Mouse (Mus musculus) forebrain, embryonic 11.5 days (tissue): ENCODE results near the gene Sort1. TPM values are rescaled to one million over a fixed set of nuclear protein-coding genes. Genes with fewer than 3 reads are reported as not detected.

ENCODE experiments used
- ATAC-seq: fragments of 200-750 bp; cut with Nextera tagmentation; replicated peaks from 2 replicates; pipeline ENCODE4 v1.8.0; 2017; ENCODE audit warnings: moderate TSS enrichment; ENCODE audit not compliant: low FRiP score
- DNase-seq: peaks from one replicate; pipeline ENCODE4 v3.0.0-alpha.2; 2017; ENCODE audit warnings: low spot score
- H3K27ac ChIP-seq: fragments of 300-500 bp; sonication (generic); 2 replicates; pipeline ENCODE4 v1.5.1; 2014; ENCODE audit warnings: low read depth, low read length
- H3K27me3 ChIP-seq: fragments of 300-500 bp; sonication (generic); 2 replicates; pipeline ENCODE4 v1.6.1; 2014; ENCODE audit warnings: mild to moderate bottlenecking, low read length, mixed read lengths; ENCODE audit not compliant: control insufficient read depth, insufficient read depth
- H3K36me3 ChIP-seq: fragments of 300-500 bp; sonication (generic); 2 replicates; pipeline ENCODE4 v1.6.1; 2014; ENCODE audit warnings: mild to moderate bottlenecking, low read length, moderate library complexity, mixed read lengths; ENCODE audit not compliant: control insufficient read depth, insufficient read depth
- H3K4me1 ChIP-seq: fragments of 300-500 bp; sonication (generic); replicated peaks from 2 replicates; pipeline ENCODE4 v1.6.1; 2014; ENCODE audit warnings: low read length, mixed read lengths; ENCODE audit not compliant: control insufficient read depth, insufficient read depth
- H3K4me2 ChIP-seq: fragments of 300-500 bp; sonication (generic); 2 replicates; pipeline ENCODE4 v1.6.1; 2014; ENCODE audit warnings: low read depth, mild to moderate bottlenecking, low read length, moderate library complexity, mixed read lengths; ENCODE audit not compliant: severe bottlenecking
- H3K4me3 ChIP-seq: fragments of 300-500 bp; sonication (generic); 2 replicates; pipeline ENCODE4 v1.5.1; 2014; ENCODE audit warnings: low read depth, low read length
- H3K9ac ChIP-seq: fragments of 300-500 bp; sonication (generic); 2 replicates; pipeline ENCODE4 v1.6.1; 2014; ENCODE audit warnings: low read length
- H3K9me3 ChIP-seq: fragments of 300-500 bp; sonication (generic); 2 replicates; pipeline ENCODE4 v1.6.1; 2016; ENCODE audit warnings: low read length, mixed read lengths; ENCODE audit not compliant: control insufficient read depth
- WGBS: fragments of 180-500 bp; shearing (Covaris S2); extraction: QIAGEN DNeasy Blood & Tissue Kit; methylation state at CpG from one replicate; pipeline ENCODE4 v1.1.7; 2014; 5-methylcytosine and 5-hydroxymethylcytosine counted together
- polyA plus RNA-seq: library from polyadenylated mRNA; unstranded; fragments of >200 nt; fragmentation: Nextera tagmentation; extraction: Ambion mirVana; gene quantifications from 2 replicates; pipeline ENCODE4 v1.2.1, GENCODE M21; 2014

The Sort1 gene
- polyA plus RNA-seq, 1 experiment from 2014 or later = 28.9 TPM

DNA sequence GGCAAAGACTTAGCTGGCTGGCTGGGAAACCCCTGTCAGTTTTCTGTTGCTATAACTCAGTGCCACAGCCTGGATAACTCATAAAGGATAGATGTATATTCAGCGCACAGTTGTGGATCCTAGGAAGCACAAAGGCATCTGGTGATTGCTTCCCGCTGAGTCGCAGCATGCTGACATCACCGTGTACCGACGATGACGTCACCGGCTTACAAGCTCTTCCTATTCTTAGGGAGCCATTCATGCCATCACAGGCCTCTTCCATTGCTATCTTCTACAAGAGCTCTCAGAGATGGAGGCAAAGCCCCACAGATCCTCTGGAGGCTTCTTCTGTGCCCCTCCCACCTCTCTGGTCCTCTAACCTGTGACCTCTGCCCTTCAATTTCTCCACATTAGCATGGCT lies 19.8 kb downstream of the Sort1 start:
- 98% methylated on average over 8 of the region's 8 CpGs for WGBS
- Histone ChIP-seq H3K9ac (no peak overlapping the region), H3K36me3 (no peaks in the 10 kb centered on the region), H3K9me3 (no peaks in the 10 kb centered on the region), H3K4me3 (no peak overlapping the region), H3K27ac (no peak overlapping the region), H3K27me3 (no peaks in the 10 kb centered on the region), H3K4me1 (no peaks in the 10 kb centered on the region), H3K4me2 (no peak overlapping the region)
- no peak for DNase-seq
- ATAC-seq = no peak

DNA sequence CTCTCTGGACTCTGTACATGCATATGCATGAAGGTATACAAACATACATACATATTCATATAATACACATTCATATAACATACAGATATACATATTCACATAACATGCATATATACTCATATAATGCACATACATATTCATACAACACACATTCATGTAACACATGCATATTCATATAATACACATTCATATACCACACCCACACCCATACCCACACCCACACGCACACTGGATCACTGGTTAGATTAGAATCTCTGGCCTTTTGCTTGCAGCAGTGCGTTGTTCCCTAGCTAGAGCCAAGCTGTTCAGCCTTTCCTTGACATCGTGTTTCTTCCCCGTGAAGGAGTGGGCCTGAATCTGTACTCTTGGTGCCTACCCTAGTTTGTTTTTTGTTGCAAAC lies 20.9 kb downstream of the Sort1 start:
- Histone ChIP-seq H3K36me3 (no peaks in the 10 kb centered on the region), H3K9me3 (no peaks in the 10 kb centered on the region), H3K27me3 (no peaks in the 10 kb centered on the region), H3K9ac (no peak overlapping the region), H3K4me3 (no peak overlapping the region), H3K27ac (no peak overlapping the region), H3K4me2 (no peak overlapping the region), H3K4me1 (no peaks in the 10 kb centered on the region)
- WGBS = 97% methylated on average over 4 of the region's 4 CpGs
- DNase-seq (no peak), ATAC-seq (no peak)

DNA sequence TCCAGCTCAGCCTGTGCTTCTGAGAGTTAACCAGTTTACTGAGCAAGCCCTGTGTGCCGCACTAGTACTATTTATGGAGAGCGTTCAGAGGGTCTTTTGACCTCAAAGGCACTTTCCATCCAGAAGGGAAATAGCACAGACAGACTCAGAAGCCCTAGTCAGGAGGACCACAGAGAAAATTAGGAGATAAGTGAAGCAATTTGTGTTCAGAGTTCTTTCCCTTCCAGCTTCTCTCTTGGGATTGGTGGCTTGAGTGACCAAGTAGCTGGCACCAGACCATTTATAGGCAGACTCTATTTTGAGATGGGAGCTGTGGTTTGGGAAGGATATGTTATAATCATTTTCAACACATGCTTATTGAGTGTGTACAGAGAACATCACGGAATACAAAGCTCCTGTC lies 22.5 kb downstream of the Sort1 start:
- Histone ChIP-seq H3K4me1 (no peaks in the 10 kb centered on the region), H3K36me3 (no peaks in the 10 kb centered on the region), H3K27ac (no peak overlapping the region), H3K27me3 (no peaks in the 10 kb centered on the region), H3K4me2 (no peak overlapping the region), H3K9me3 (no peaks in the 10 kb centered on the region), H3K4me3 (no peak overlapping the region), H3K9ac (no peak overlapping the region)
- ATAC-seq = no peak
- DNase-seq = no peak
- WGBS = 86% methylated on average over 3 of the region's 3 CpGs

DNA sequence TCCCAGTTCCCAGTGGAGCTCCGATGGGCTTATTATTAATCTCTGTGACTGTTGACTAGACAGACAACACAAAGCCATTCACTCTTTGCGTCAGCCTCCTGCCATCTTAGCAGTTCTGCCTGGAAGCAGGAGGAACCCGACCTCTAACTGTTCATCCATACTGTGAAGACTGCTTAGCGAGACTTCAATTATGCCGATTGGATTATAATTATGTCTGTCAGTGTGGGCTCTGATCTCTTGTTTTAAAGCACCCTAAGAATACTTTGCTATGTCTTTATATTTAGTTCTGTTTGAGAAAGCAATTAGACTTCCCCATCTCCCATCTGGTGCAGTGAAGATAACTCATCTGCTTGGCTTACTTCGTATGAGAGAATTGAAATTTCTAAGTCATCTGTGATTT lies 23.6 kb downstream of the Sort1 start:
- H3K36me3 ChIP-seq = no peaks in the 10 kb centered on the region
- no peak for ATAC-seq
- H3K9me3 ChIP-seq = no peaks in the 10 kb centered on the region
- no peak for DNase-seq
- WGBS = 80% methylated on average over 6 of the region's 6 CpGs
- no peaks in the 10 kb centered on the region for H3K4me1 ChIP-seq
- no peak overlapping the region for H3K27ac ChIP-seq
- no peak overlapping the region for H3K4me3 ChIP-seq
- H3K27me3 ChIP-seq = no peaks in the 10 kb centered on the region
- no peak overlapping the region for H3K4me2 ChIP-seq
- no peak overlapping the region for H3K9ac ChIP-seq

DNA sequence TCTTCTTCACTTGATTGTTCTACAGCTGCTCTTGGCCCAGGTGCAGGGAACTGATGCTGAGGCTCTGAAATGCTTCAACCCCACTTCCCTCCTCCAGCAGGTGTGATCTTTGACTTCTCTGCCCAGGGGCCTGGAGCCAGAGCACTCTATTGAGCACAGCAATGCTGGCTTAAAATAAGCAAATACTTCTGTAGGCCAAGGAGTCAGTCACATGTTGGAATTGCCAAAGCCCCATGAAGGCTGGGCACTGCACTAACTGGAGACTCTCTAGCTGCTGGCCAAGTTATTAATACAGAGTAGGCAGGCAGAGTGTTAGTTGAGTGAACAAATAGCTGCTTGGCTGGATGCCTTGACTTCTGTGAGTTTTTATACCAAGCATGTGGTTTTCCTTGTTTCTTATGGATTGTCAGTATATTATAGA lies 27.0 kb downstream of the Sort1 start:
- no peak for ATAC-seq
- Histone ChIP-seq H3K4me3 (no peak overlapping the region), H3K27me3 (no peaks in the 10 kb centered on the region), H3K9ac (no peak overlapping the region), H3K36me3 (no peaks in the 10 kb centered on the region), H3K9me3 (no peaks in the 10 kb centered on the region), H3K4me1 (no peaks in the 10 kb centered on the region), H3K27ac (no peak overlapping the region), H3K4me2 (no peak overlapping the region)
- peak; percentile 42 for DNase-seq

DNA sequence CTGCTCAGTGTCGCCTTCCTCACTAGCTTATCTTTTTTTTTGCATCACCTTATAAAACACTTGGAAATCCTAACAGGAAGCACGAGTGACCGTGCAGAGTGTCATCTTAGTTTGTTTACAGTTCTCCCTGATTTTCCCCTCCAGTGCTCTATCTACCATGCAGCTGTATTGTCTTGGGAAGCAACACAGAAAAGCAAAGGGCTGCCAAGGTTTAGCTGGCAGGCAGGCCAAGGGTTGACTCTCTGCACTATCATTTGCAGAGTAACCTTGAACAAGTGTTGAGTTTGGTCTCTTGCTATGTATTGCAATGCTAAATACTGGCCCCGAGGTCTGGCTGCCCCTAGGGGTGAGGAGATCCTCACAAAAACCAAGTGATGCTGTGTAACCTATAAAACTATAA lies 27.8 kb downstream of the Sort1 start:
- DNase-seq (no peak), ATAC-seq (no peak)
- no peaks in the 10 kb centered on the region for H3K4me1 ChIP-seq
- no peak overlapping the region for H3K27ac ChIP-seq
- H3K4me2 ChIP-seq = no peak overlapping the region
- H3K4me3 ChIP-seq = no peak overlapping the region
- H3K36me3 ChIP-seq = no peaks in the 10 kb centered on the region
- no peaks in the 10 kb centered on the region for H3K27me3 ChIP-seq
- WGBS = 89% methylated on average over 4 of the region's 4 CpGs
- H3K9me3 ChIP-seq = no peaks in the 10 kb centered on the region
- H3K9ac ChIP-seq = no peak overlapping the region

DNA sequence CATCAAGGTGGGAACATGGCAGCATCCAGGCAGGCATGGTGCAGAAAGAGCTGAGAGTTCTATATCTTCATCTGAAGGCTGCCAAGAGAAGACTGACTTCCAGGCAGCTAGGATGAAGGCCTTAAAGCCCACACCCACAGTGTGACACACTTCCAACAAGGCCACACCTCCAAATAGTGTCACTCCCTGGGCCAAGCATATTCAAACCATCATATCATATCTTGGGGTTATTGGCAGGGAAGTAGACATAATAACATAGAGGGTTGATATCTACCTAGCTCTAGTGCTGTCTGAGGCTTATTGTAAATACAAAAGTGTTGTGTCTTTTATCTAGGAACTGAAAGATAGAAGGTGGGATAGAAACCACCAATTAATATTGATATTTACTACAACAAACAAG lies 28.5 kb downstream of the Sort1 start:
- H3K9ac ChIP-seq = no peak overlapping the region
- no peaks in the 10 kb centered on the region for H3K27me3 ChIP-seq
- H3K27ac ChIP-seq = no peak overlapping the region
- no peaks in the 10 kb centered on the region for H3K36me3 ChIP-seq
- no peaks in the 10 kb centered on the region for H3K9me3 ChIP-seq
- ATAC-seq = no peak
- H3K4me1 ChIP-seq = no peaks in the 10 kb centered on the region
- H3K4me3 ChIP-seq = no peak overlapping the region
- DNase-seq = peak; percentile 8
- H3K4me2 ChIP-seq = no peak overlapping the region

DNA sequence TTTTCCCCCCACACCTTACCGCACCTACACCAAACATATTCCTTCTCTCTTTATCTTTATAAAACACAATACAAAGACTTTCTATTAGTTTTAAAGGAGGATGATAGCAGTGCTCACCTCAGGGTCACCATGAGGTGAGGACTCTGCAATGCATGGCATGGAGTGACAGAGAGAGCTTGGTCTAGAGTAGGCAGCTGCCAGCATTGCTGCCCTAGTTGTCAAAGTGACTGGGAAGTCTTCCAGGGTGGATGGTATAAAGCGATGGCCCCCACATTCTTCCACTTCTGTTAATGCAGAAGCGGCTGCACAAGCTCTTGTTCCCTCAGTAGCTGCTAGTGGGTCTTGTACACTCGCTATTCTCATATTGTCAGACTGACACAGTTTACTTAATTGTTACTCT lies 29.3 kb downstream of the Sort1 start:
- DNase-seq = no peak
- WGBS = 92% methylated on average over 4 of the region's 4 CpGs

DNA sequence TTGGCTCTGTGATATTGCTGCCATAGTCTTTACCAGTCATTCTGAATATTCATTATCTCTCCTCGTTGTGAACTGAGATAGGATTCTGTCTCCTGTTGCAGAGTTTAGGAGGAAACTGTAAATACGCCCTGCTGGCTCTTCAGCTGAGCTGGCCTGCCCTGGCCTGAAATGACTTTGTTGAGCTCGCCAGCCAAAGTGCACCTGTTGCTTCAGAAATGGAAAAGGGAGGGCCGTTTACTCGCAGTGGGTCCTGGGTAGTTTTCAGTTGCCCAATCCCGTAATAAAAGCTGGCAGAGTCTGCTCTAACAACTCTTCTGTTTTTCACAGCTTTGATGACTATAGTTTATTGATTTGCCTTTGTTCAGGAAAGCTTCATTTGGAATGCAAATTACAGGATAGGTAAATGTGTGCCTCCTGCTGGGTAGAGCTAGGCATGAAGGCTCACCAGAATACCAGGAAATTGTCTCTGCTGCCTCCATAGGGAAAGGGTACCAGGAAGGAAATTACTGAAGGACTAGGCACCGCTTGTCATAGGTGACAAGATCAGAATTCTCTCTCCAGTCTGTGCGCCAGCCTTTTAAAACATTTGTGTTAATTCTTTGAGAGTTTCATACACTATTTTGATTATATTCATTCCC lies 30.3 kb downstream of the Sort1 start:
- ATAC-seq = no peak
- Histone ChIP-seq H3K27ac (no peak overlapping the region), H3K4me3 (no peak overlapping the region), H3K4me2 (no peak overlapping the region), H3K36me3 (no peaks in the 10 kb centered on the region), H3K27me3 (no peaks in the 10 kb centered on the region), H3K9me3 (no peaks in the 10 kb centered on the region), H3K4me1 (no peaks in the 10 kb centered on the region), H3K9ac (no peak overlapping the region)
- WGBS = 69% methylated on average over 8 of the region's 8 CpGs
- peak; percentile 37 for DNase-seq

More for the DNA sequence above, 29.3 kb downstream of the Sort1 start:
- Histone ChIP-seq H3K9me3 (no peaks in the 10 kb centered on the region), H3K9ac (no peak overlapping the region), H3K27ac (no peak overlapping the region), H3K27me3 (no peaks in the 10 kb centered on the region), H3K4me3 (no peak overlapping the region), H3K4me2 (no peak overlapping the region), H3K36me3 (no peaks in the 10 kb centered on the region), H3K4me1 (no peaks in the 10 kb centered on the region)
- ATAC-seq = no peak
